Mouse (Mus musculus) kidney, embryonic 16.5 days (tissue): ENCODE measurements around the gene Olfr309. TPM values are rescaled to one million over a fixed set of nuclear protein-coding genes. Genes with fewer than 3 reads are reported as not detected.
"Not testable (repeated sequence)": the region's sequence is repeated elsewhere in the genome, so short reads cannot be mapped to it uniquely, and the experiment has no call there.

Source experiments
- ATAC-seq: fragments of 200-750 bp; cut with Nextera tagmentation; 2 replicates; pipeline ENCODE4 v1.8.0; 2017; ENCODE audit warnings: moderate TSS enrichment; ENCODE audit not compliant: low FRiP score, low TSS enrichment
- H3K27ac ChIP-seq: fragments of 300-500 bp; sonication (generic); 2 replicates; pipeline ENCODE4 v1.5.1; 2014; ENCODE audit warnings: low read length
- H3K27me3 ChIP-seq: fragments of 300-500 bp; sonication (generic); 2 replicates; pipeline ENCODE4 v1.6.1; 2014; ENCODE audit warnings: low read length, control low read depth, mixed read lengths; ENCODE audit not compliant: insufficient read depth
- H3K36me3 ChIP-seq: fragments of 300-500 bp; sonication (generic); 2 replicates; pipeline ENCODE4 v1.6.1; 2014; ENCODE audit warnings: low read length, control low read depth, mixed read lengths; ENCODE audit not compliant: insufficient read depth
- H3K4me1 ChIP-seq: fragments of 300-500 bp; sonication (generic); 2 replicates; pipeline ENCODE4 v1.6.1; 2014; ENCODE audit warnings: low read length, control low read depth, mixed read lengths; ENCODE audit not compliant: insufficient read depth
- H3K4me2 ChIP-seq: fragments of 300-500 bp; sonication (generic); replicated peaks from 2 replicates; pipeline ENCODE4 v1.6.1; 2014; ENCODE audit warnings: low read depth, low read length
- H3K4me3 ChIP-seq: fragments of 300-500 bp; sonication (generic); 2 replicates; pipeline ENCODE4 v1.5.1; 2014; ENCODE audit warnings: mild to moderate bottlenecking, low read length
- H3K9ac ChIP-seq: fragments of 300-500 bp; sonication (generic); replicated peaks from 2 replicates; pipeline ENCODE4 v1.6.1; 2014; ENCODE audit warnings: low read length
- H3K9me3 ChIP-seq: fragments of 300-500 bp; sonication (generic); 2 replicates; pipeline ENCODE4 v1.6.1; 2016; ENCODE audit warnings: low read length, control low read depth
- WGBS: fragments of 180-500 bp; shearing (Covaris S2); extraction: QIAGEN DNeasy Blood & Tissue Kit; methylation state at CpG from one replicate; pipeline ENCODE4 v1.1.7; 2014; 5-methylcytosine and 5-hydroxymethylcytosine counted together
- microRNA-seq: library from miRNA; unstranded; fragments of <30 nt; microRNA quantifications from one replicate; pipeline ENCODE4, GENCODE M21; 2016
- polyA plus RNA-seq: library from polyadenylated mRNA; unstranded; fragments of >200 nt; fragmentation: Nextera tagmentation; extraction: Ambion mirVana; gene quantifications from 2 replicates; pipeline ENCODE4 v1.2.1, GENCODE M21; 2015

Olfr309 gene
- polyA plus RNA-seq: not detected in 2 replicates

- no peaks in the 10 kb centered on the region for H3K36me3 ChIP-seq
- H3K9ac ChIP-seq: no peak within 1 kb of the TSS
- no peaks in the 10 kb centered on the region for H3K4me1 ChIP-seq
- no peak within 1 kb of the TSS for H3K27ac ChIP-seq
- ATAC-seq: no peak
- no peaks in the 10 kb centered on the region for H3K9me3 ChIP-seq
- H3K27me3 ChIP-seq: no peaks in the 10 kb centered on the region
- no peak within 1 kb of the TSS for H3K4me2 ChIP-seq
- WGBS: 67% methylated on average over 2 of the region's 2 CpGs
- no peak within 1 kb of the TSS for H3K4me3 ChIP-seq
Measured at GRCm38 (mm10) chr7:86313608-86314007, at the start of gene Olfr309. Gene Olfr309 (minus strand): TSS chr7:86313708.

- not testable (repeated sequence) for ATAC-seq, H3K4me2 ChIP-seq, H3K4me3 ChIP-seq, H3K27me3 ChIP-seq, H3K9me3 ChIP-seq, H3K36me3 ChIP-seq, H3K9ac ChIP-seq, H3K27ac ChIP-seq, H3K4me1 ChIP-seq
- WGBS: 89% methylated on average over 9 of the region's 9 CpGs
Measured at GRCm38 (mm10) chr7:86346296-86346695, 32.8 kb upstream of the Olfr309 start.

GRCm38 (mm10) chr7:86344253-86344652 is 30.7 kb upstream of the Olfr309 start:
- ATAC-seq: no peak
- no peak overlapping the region for H3K27ac ChIP-seq
- H3K9ac ChIP-seq: no peak overlapping the region
- no peaks in the 10 kb centered on the region for H3K36me3 ChIP-seq
- H3K9me3 ChIP-seq: no peaks in the 10 kb centered on the region
- no peak overlapping the region for H3K4me3 ChIP-seq
- H3K4me2 ChIP-seq: no peak overlapping the region
- H3K27me3 ChIP-seq: no peaks in the 10 kb centered on the region
- 76% methylated on average over 3 of the region's 3 CpGs for WGBS
- no peaks in the 10 kb centered on the region for H3K4me1 ChIP-seq

GRCm38 (mm10) chr7:86342881-86343565 is 29.5 kb upstream of the Olfr309 start:
- ATAC-seq: no peak
- Histone ChIP-seq H3K4me1 (no peaks in the 10 kb centered on the region), H3K4me2 (no peak overlapping the region), H3K9me3 (no peaks in the 10 kb centered on the region), H3K36me3 (no peaks in the 10 kb centered on the region), H3K4me3 (no peak overlapping the region), H3K27ac (no peak overlapping the region), H3K27me3 (no peaks in the 10 kb centered on the region), H3K9ac (no peak overlapping the region)
- WGBS: 72% methylated on average over 14 of the region's 14 CpGs

GRCm38 (mm10) chr7:86337486-86337885 is 24.0 kb upstream of the Olfr309 start, which contains the start of gene Olfr307:
Gene Olfr307 (minus strand): TSS chr7:86337586.
- Histone ChIP-seq H3K27ac (no peak within 1 kb of the TSS), H3K9ac (no peak within 1 kb of the TSS), H3K4me3 (no peak within 1 kb of the TSS), H3K4me2 (no peak within 1 kb of the TSS), H3K36me3 (no peaks in the 10 kb centered on the region), H3K4me1 (no peaks in the 10 kb centered on the region), H3K27me3 (no peaks in the 10 kb centered on the region), H3K9me3 (no peaks in the 10 kb centered on the region)
- WGBS: 72% methylated on average over 1 of the region's 1 CpGs
- no peak for ATAC-seq

- Histone ChIP-seq H3K4me1 (no peaks in the 10 kb centered on the region), H3K4me3 (no peak within 1 kb of the TSS), H3K9ac (no peak within 1 kb of the TSS), H3K4me2 (no peak within 1 kb of the TSS), H3K9me3 (no peaks in the 10 kb centered on the region), H3K27ac (no peak within 1 kb of the TSS), H3K27me3 (no peaks in the 10 kb centered on the region), H3K36me3 (no peaks in the 10 kb centered on the region)
- no peak for ATAC-seq
Measured at GRCm38 (mm10) chr7:86325530-86325929, 12.0 kb upstream of the Olfr309 start, which contains the start of gene Olfr308. Gene Olfr308 (minus strand): TSS chr7:86325630.

GRCm38 (mm10) chr7:86321323-86321722 is 7.8 kb upstream of the Olfr309 start:
- H3K9me3 ChIP-seq: no peaks in the 10 kb centered on the region
- H3K9ac ChIP-seq: no peak overlapping the region
- H3K36me3 ChIP-seq: no peaks in the 10 kb centered on the region
- WGBS: 93% methylated on average over 2 of the region's 2 CpGs
- no peak overlapping the region for H3K27ac ChIP-seq
- no peak for ATAC-seq
- H3K4me3 ChIP-seq: no peak overlapping the region
- no peak overlapping the region for H3K4me2 ChIP-seq
- no peaks in the 10 kb centered on the region for H3K27me3 ChIP-seq
- H3K4me1 ChIP-seq: no peaks in the 10 kb centered on the region

- no peak within 1 kb of the TSS for H3K27ac ChIP-seq
- H3K36me3 ChIP-seq: no peaks in the 10 kb centered on the region
- no peaks in the 10 kb centered on the region for H3K27me3 ChIP-seq
- no peak within 1 kb of the TSS for H3K4me2 ChIP-seq
- no peak within 1 kb of the TSS for H3K9ac ChIP-seq
- no peaks in the 10 kb centered on the region for H3K9me3 ChIP-seq
- 78% methylated on average over 1 of the region's 1 CpGs for WGBS
- no peaks in the 10 kb centered on the region for H3K4me1 ChIP-seq
- H3K4me3 ChIP-seq: no peak within 1 kb of the TSS
- no peak for ATAC-seq
Measured at GRCm38 (mm10) chr7:86277072-86277471, 36.4 kb downstream of the Olfr309 start, which contains the start of gene Olfr310. Gene Olfr310 (minus strand): TSS chr7:86277172.

Small RNA genes lying within 50 kb of the gene (microRNA-seq; reads per million reads assigned to microRNA genes)
- gene Gm23192: not detected

Other genes starting within 250 kb of the Olfr309 start
- gene Vmn2r75, start 141.9 kb downstream of the Olfr309 start, polyA plus RNA-seq: not detected in 2 replicates
- not detected in 2 replicates for gene Vmn2r76, start 67.4 kb downstream of the Olfr309 start, polyA plus RNA-seq
- not detected in 2 replicates for gene Olfr310, start 36.5 kb downstream of the Olfr309 start, polyA plus RNA-seq
- not detected in 2 replicates for gene Olfr308, start 11.9 kb upstream of the Olfr309 start, polyA plus RNA-seq
- gene Olfr307, start 23.9 kb upstream of the Olfr309 start, polyA plus RNA-seq: not detected in 2 replicates
- gene Olfr305, start 53.2 kb upstream of the Olfr309 start, polyA plus RNA-seq: not detected in 2 replicates
- not detected in 2 replicates for gene Olfr304, start 73.0 kb upstream of the Olfr309 start, polyA plus RNA-seq
- not detected in 2 replicates for gene Olfr303, start 84.1 kb upstream of the Olfr309 start, polyA plus RNA-seq
- gene Olfr301, start 90.1 kb upstream of the Olfr309 start, polyA plus RNA-seq: not detected in 2 replicates
- not detected in 2 replicates for gene Olfr299, start 146.2 kb upstream of the Olfr309 start, polyA plus RNA-seq
- not detected in 2 replicates for gene Olfr298, start 178.8 kb upstream of the Olfr309 start, polyA plus RNA-seq
- not detected in 2 replicates for gene Olfr297, start 206.3 kb upstream of the Olfr309 start, polyA plus RNA-seq